Mouse (Mus musculus) CH12.LX (cell line): Measurements from ENCODE around the gene Serpina1c. TPM values are rescaled to one million over a fixed set of nuclear protein-coding genes. Genes with fewer than 3 reads are reported as not detected.
"Not testable (repeated sequence)": the region's sequence is repeated elsewhere in the genome, so short reads cannot be mapped to it uniquely, and the experiment has no call there.

Source experiments
- DNase-seq: peaks from one replicate; pipeline ENCODE4 v3.0.0-alpha.2; 2013; ENCODE audit errors: extremely low read depth
- H3K27ac ChIP-seq: 2 replicates; pipeline ENCODE4 v1.5.1; 2012; ENCODE audit warnings: low read depth, mild to moderate bottlenecking, control low read depth, moderate library complexity; ENCODE audit not compliant: insufficient read depth
- H3K27me3 ChIP-seq: replicated peaks from 2 replicates; pipeline ENCODE3; 2012; ENCODE audit warnings: inconsistent platforms
- H3K36me3 ChIP-seq, 2 experiments: replicated peaks in 1 of 2; 2 replicates each; pipeline versions ENCODE3 to v1.6.1; 2012; ENCODE audit warnings: inconsistent platforms in 1 of 2, low read length in 1 of 2, mild to moderate bottlenecking in 1 of 2, mixed read lengths in 1 of 2, moderate library complexity in 1 of 2; ENCODE audit not compliant: control insufficient read depth in 1 of 2, insufficient read depth in 1 of 2
- H3K4me1 ChIP-seq, 2 experiments: 2 replicates each; pipeline ENCODE4 v1.6.1; 2012; ENCODE audit warnings: inconsistent platforms in 1 of 2, moderate library complexity in 1 of 2; ENCODE audit not compliant: insufficient read depth in 2 of 2, control insufficient read depth in 1 of 2
- H3K4me2 ChIP-seq: 2 replicates; pipeline ENCODE4 v1.6.1; 2012; ENCODE audit warnings: low read depth, mild to moderate bottlenecking, control low read depth; ENCODE audit not compliant: poor library complexity, insufficient read depth, severe bottlenecking
- H3K4me3 ChIP-seq, 3 experiments: fragments of 150-350 bp in 1 of 3; sonication (generic) in 1 of 3; replicated peaks in 1 of 3; 2 replicates each; pipeline versions ENCODE3 to v1.5.1; 2011 to 2012; ENCODE audit warnings: low read depth in 2 of 3, low read length in 2 of 3, mild to moderate bottlenecking in 2 of 3, moderate library complexity in 2 of 3, control low read depth in 1 of 3, improper control_type of control experiment in 1 of 3, inconsistent platforms in 1 of 3, mixed read lengths in 1 of 3; ENCODE audit not compliant: poor library complexity in 1 of 3
- H3K79me2 ChIP-seq: replicated peaks from 2 replicates; pipeline ENCODE4 v1.6.1; 2012; ENCODE audit warnings: mild to moderate bottlenecking, moderate library complexity; ENCODE audit not compliant: control insufficient read depth, poor library complexity, insufficient read depth, severe bottlenecking; ENCODE audit errors: extremely low read depth
- H3K9ac ChIP-seq: 2 replicates; pipeline ENCODE4 v1.6.1; 2012; ENCODE audit warnings: low read depth, mild to moderate bottlenecking, control low read depth, moderate library complexity; ENCODE audit not compliant: insufficient read depth
- H3K9me3 ChIP-seq: replicated peaks from 2 replicates; pipeline ENCODE3; 2012; ENCODE audit warnings: low read length, inconsistent platforms, mixed read lengths
- GABPA ChIP-seq: IDR thresholded peaks from 2 replicates; pipeline ENCODE4 v1.6.1; 2012; ENCODE audit warnings: low read depth, low read length, improper control_type of control experiment, inconsistent platforms; ENCODE audit not compliant: insufficient replicate concordance
- JUN ChIP-seq: IDR thresholded peaks from 2 replicates; pipeline ENCODE4 v1.6.1; 2011; ENCODE audit warnings: low read depth, mild to moderate bottlenecking, low read length, improper control_type of control experiment, moderate library complexity; ENCODE audit not compliant: insufficient read depth
- MXI1 ChIP-seq: IDR thresholded peaks from 2 replicates; pipeline ENCODE4 v1.6.1; 2011; ENCODE audit warnings: mild to moderate bottlenecking, low read depth, low read length, improper control_type of control experiment
- ZC3H11A ChIP-seq: IDR thresholded peaks from 2 replicates; pipeline ENCODE4 v1.6.1; 2012; ENCODE audit warnings: low read depth, mild to moderate bottlenecking, inconsistent platforms, low read length, improper control_type of control experiment
- ZKSCAN1 ChIP-seq: IDR thresholded peaks from 2 replicates; pipeline ENCODE4 v1.6.1; 2012; ENCODE audit warnings: low read depth, inconsistent platforms, low read length, improper control_type of control experiment, borderline replicate concordance
- dilution Hi-C: fragments of 300-500 bp; cut with MboI; formaldehyde crosslinking; loops from 2 replicates; pipeline ENCODE4 v1.14.3; 2020; ENCODE audit warnings: low sequenced_read_pairs; ENCODE audit not compliant: extremely low pct_unique_long_range_greater_than_20kb, extremely low pct_ligation_motif_present
- in situ Hi-C: fragments of 300-500 bp; cut with MboI; formaldehyde crosslinking; loops from 3 replicates; pipeline ENCODE4 v1.14.3; 2019; ENCODE audit warnings: low sequenced_read_pairs, low pct_ligation_motif_present, low pct_unique_long_range_greater_than_20kb, mixed read lengths
- polyA plus RNA-seq: library from polyadenylated mRNA; unstranded; fragments of >175 nt; gene quantifications from 2 replicates; pipeline ENCODE4 v1.2.1, GENCODE M21; 2012; ENCODE audit warnings: low read depth; ENCODE audit not compliant: insufficient read length
- total RNA-seq, 2 experiments: library from RNA; depleted of rRNA; stranded (reverse); fragments of 300-350 nt in 1 of 2; fragments of >200 nt in 1 of 2; gene quantifications; 2 replicates each; pipeline ENCODE4 v1.2.3; 2012 to 2014

Serpina1c gene
- total RNA-seq (2012; rRNA removed) (not detected in 2 replicates), total RNA-seq (2014; rRNA removed) (not detected in 2 replicates), polyA plus RNA-seq (not detected in 2 replicates)

GRCm38 (mm10) chr12:103904837-103905340 is at the start of gene Serpina1c:
Gene Serpina1c, minus strand, starts transcription at chr12:103904887.
- H3K9me3 ChIP-seq, H3K79me2 ChIP-seq, H3K36me3 ChIP-seq, H3K27me3 ChIP-seq, H3K27ac ChIP-seq, H3K9ac ChIP-seq, H3K4me3 ChIP-seq, dilution Hi-C loops, DNase-seq, H3K4me2 ChIP-seq, in situ Hi-C loops, H3K4me1 ChIP-seq: not testable (repeated sequence)

- H3K4me3 ChIP-seq, H3K27me3 ChIP-seq, H3K4me2 ChIP-seq, H3K9ac ChIP-seq, H3K9me3 ChIP-seq, DNase-seq, in situ Hi-C loops, H3K4me1 ChIP-seq, dilution Hi-C loops, H3K36me3 ChIP-seq, H3K79me2 ChIP-seq, H3K27ac ChIP-seq: not testable (repeated sequence)
Measured at GRCm38 (mm10) chr12:103952972-103953371, 48.3 kb upstream of the Serpina1c start.

- in situ Hi-C loops (no loop called here), dilution Hi-C loops (no loop called here)
- Histone ChIP-seq H3K27ac (no peak overlapping the region), H3K9me3 (no peaks in the 10 kb centered on the region), H3K36me3 (no peaks in the 10 kb centered on the region), H3K9ac (no peak overlapping the region), H3K27me3 (peaks cover 15% of the 10 kb centered on the region), H3K79me2 (no peaks in the 10 kb centered on the region), H3K4me1 (no peaks in the 10 kb centered on the region), H3K4me2 (no peak overlapping the region), H3K4me3 (no peak overlapping the region)
- no peak for DNase-seq
- no peak for TF ChIP-seq MXI1
- no peak for TF ChIP-seq ZC3H11A
- TF ChIP-seq ZKSCAN1, result no peak
- TF ChIP-seq JUN, result no peak
- TF ChIP-seq GABPA, result no peak
Measured at GRCm38 (mm10) chr12:103946243-103946642, 41.6 kb upstream of the Serpina1c start.

- H3K36me3 ChIP-seq, H3K9ac ChIP-seq, H3K27ac ChIP-seq, H3K4me2 ChIP-seq, H3K79me2 ChIP-seq, DNase-seq, H3K9me3 ChIP-seq, in situ Hi-C loops, H3K4me1 ChIP-seq, H3K27me3 ChIP-seq, dilution Hi-C loops, H3K4me3 ChIP-seq: not testable (repeated sequence)
Measured at GRCm38 (mm10) chr12:103909181-103909580, 4.5 kb upstream of the Serpina1c start.

- H3K9me3 ChIP-seq, H3K36me3 ChIP-seq, in situ Hi-C loops, H3K4me3 ChIP-seq, H3K4me2 ChIP-seq, H3K9ac ChIP-seq, dilution Hi-C loops, H3K27me3 ChIP-seq, H3K79me2 ChIP-seq, DNase-seq, H3K4me1 ChIP-seq, H3K27ac ChIP-seq: not testable (repeated sequence)
Measured at GRCm38 (mm10) chr12:103907746-103908145, 3.1 kb upstream of the Serpina1c start.

GRCm38 (mm10) chr12:103901929-103902328 is 2.8 kb downstream of the Serpina1c start:
- H3K4me2 ChIP-seq, H3K9me3 ChIP-seq, H3K27me3 ChIP-seq, in situ Hi-C loops, H3K79me2 ChIP-seq, H3K4me3 ChIP-seq, H3K4me1 ChIP-seq, dilution Hi-C loops, H3K9ac ChIP-seq, DNase-seq, H3K27ac ChIP-seq, H3K36me3 ChIP-seq: not testable (repeated sequence)
